Mouse (Mus musculus) heart, embryonic 10.5 days (tissue): ENCODE data around the gene Sox11. TPM values are rescaled to one million over a fixed set of nuclear protein-coding genes. Genes with fewer than 3 reads are reported as not detected.

Experiments used
- DNase-seq: peaks from one replicate; pipeline ENCODE4 v3.0.0-alpha.2; 2017; ENCODE audit warnings: low spot score
- H3K27ac ChIP-seq: fragments of 300-500 bp; sonication (generic); 2 replicates; pipeline ENCODE4 v1.5.1; 2016; ENCODE audit warnings: mild to moderate bottlenecking
- H3K27me3 ChIP-seq: fragments of 300-500 bp; sonication (generic); 2 replicates; pipeline ENCODE4 v1.6.1; 2016; ENCODE audit warnings: mild to moderate bottlenecking; ENCODE audit not compliant: poor library complexity, insufficient read depth, severe bottlenecking
- H3K36me3 ChIP-seq: fragments of 300-500 bp; sonication (generic); 2 replicates; pipeline ENCODE4 v1.6.1; 2016; ENCODE audit warnings: mild to moderate bottlenecking, moderate library complexity
- H3K4me1 ChIP-seq: fragments of 300-500 bp; sonication (generic); 2 replicates; pipeline ENCODE4 v1.6.1; 2016; ENCODE audit warnings: mild to moderate bottlenecking
- H3K4me3 ChIP-seq: fragments of 300-500 bp; sonication (generic); 2 replicates; pipeline ENCODE4 v1.5.1; 2016; ENCODE audit warnings: mild to moderate bottlenecking, moderate library complexity
- H3K9me3 ChIP-seq: fragments of 300-500 bp; sonication (generic); 2 replicates; pipeline ENCODE4 v1.6.1; 2016; ENCODE audit warnings: mild to moderate bottlenecking, moderate library complexity
- WGBS: fragments of 180-500 bp; shearing (Covaris S2); methylation state at CpG from one replicate; pipeline ENCODE4 v1.1.7; 2016; 5-methylcytosine and 5-hydroxymethylcytosine counted together
- polyA plus RNA-seq: library from polyadenylated mRNA; unstranded; fragments of >200 nt; fragmentation: Nextera tagmentation; extraction: Ambion mirVana; gene quantifications from 2 replicates; pipeline ENCODE4 v1.2.1, GENCODE M21; 2016

The Sox11 gene
- polyA plus RNA-seq, 1 experiment from 2014 or later = 73.8 TPM

DNA sequence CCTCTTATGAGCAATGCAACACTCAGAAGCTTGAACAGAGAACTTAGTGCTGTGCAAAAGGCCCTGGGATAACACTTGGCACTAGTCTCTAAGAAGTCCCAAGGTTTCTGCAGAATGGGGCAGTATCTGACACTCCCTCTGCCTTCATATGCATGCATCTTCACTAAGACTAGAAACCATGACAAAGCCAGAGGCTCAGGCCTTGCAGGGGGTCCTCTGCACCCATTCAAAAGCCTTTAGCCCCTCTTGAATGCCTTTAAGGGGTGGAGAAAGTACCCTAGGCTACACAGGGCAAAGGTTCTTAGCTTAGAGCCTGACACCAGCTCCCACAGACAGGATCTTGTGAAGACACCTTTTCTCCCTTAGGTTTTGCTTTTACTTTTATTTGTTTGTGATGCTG lies 21.7 kb downstream of the Sox11 start:
- Histone ChIP-seq H3K27ac (no peak overlapping the region), H3K27me3 (no peaks in the 10 kb centered on the region), H3K4me3 (no peak overlapping the region), H3K9me3 (no peaks in the 10 kb centered on the region), H3K4me1 (0 out of 2 replicates have a peak, but pooled peaks cover 4% of the 10 kb centered on the region), H3K36me3 (no peaks in the 10 kb centered on the region)
- DNase-seq = no peak

- DNase-seq = no peak
- Histone ChIP-seq H3K27ac (no peak overlapping the region), H3K36me3 (no peaks in the 10 kb centered on the region), H3K9me3 (no peaks in the 10 kb centered on the region), H3K4me1 (peaks cover 23% of the 10 kb centered on the region), H3K27me3 (0 out of 2 replicates have a peak, but pooled peaks cover 20% of the 10 kb centered on the region), H3K4me3 (no peak overlapping the region)
- WGBS = 65% methylated on average over 8 of the region's 8 CpGs
Measured at GRCm38 (mm10) chr12:27312985-27313384, 29.4 kb downstream of the Sox11 start.

GRCm38 (mm10) chr12:27311854-27312466 lies 30.4 kb downstream of the Sox11 start:
- WGBS = 6% methylated on average over 9 of the region's 9 CpGs
- Histone ChIP-seq H3K4me3 (peak overlapping the region; percentile 5; the same call in 1 of the 2 replicates), H3K27ac (peak overlapping the region; percentile 74), H3K36me3 (no peaks in the 10 kb centered on the region), H3K9me3 (no peaks in the 10 kb centered on the region), H3K27me3 (0 out of 2 replicates have a peak, but pooled peaks cover 20% of the 10 kb centered on the region), H3K4me1 (peaks cover 23% of the 10 kb centered on the region)
- no peak for DNase-seq

GRCm38 (mm10) chr12:27311316-27311832 lies 31.0 kb downstream of the Sox11 start:
- H3K27me3 ChIP-seq = 0 out of 2 replicates have a peak, but pooled peaks cover 20% of the 10 kb centered on the region
- 18% methylated on average over 5 of the region's 5 CpGs for WGBS
- H3K9me3 ChIP-seq = no peaks in the 10 kb centered on the region
- no peak for DNase-seq
- H3K4me3 ChIP-seq = no peak overlapping the region
- H3K4me1 ChIP-seq = peaks cover 23% of the 10 kb centered on the region
- H3K36me3 ChIP-seq = no peaks in the 10 kb centered on the region
- H3K27ac ChIP-seq = peak overlapping the region; percentile 74

- peak overlapping the region; percentile 74 for H3K27ac ChIP-seq
- H3K9me3 ChIP-seq = no peaks in the 10 kb centered on the region
- no peak for DNase-seq
- H3K4me3 ChIP-seq = no peak overlapping the region
- H3K4me1 ChIP-seq = peaks cover 23% of the 10 kb centered on the region
- 0 out of 2 replicates have a peak, but pooled peaks cover 20% of the 10 kb centered on the region for H3K27me3 ChIP-seq
- 60% methylated on average over 13 of the region's 13 CpGs for WGBS
- H3K36me3 ChIP-seq = no peaks in the 10 kb centered on the region
Measured at GRCm38 (mm10) chr12:27310703-27311102, 31.7 kb downstream of the Sox11 start.

DNA sequence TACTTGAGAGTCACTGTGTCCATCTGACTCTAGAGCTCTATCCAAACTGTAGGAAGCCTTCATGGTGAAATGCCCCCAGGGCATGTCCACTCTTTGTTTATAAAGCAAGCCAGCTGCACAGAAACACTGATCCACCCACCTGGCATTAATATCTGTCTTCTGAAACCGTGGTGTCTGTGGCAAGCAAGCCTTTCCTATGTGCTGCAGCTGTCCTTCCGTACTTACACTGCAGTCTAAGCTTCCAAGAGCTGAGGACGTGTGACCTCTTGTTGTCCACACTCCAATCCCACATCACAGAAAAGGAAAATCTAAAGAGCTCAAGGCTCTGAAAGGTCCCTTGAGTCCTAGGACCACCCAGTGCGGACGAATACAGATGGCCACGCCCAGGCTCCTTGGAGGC lies 32.4 kb downstream of the Sox11 start:
- no peak overlapping the region for H3K4me3 ChIP-seq
- no peak overlapping the region for H3K27ac ChIP-seq
- 64% methylated on average over 6 of the region's 6 CpGs for WGBS
- H3K36me3 ChIP-seq = no peaks in the 10 kb centered on the region
- no peaks in the 10 kb centered on the region for H3K9me3 ChIP-seq
- 0 out of 2 replicates have a peak, but pooled peaks cover 20% of the 10 kb centered on the region for H3K27me3 ChIP-seq
- H3K4me1 ChIP-seq = peaks cover 28% of the 10 kb centered on the region
- DNase-seq = no peak

GRCm38 (mm10) chr12:27304713-27305437 lies 37.5 kb downstream of the Sox11 start:
- Histone ChIP-seq H3K4me3 (no peak overlapping the region), H3K27me3 (peaks cover 19% of the 10 kb centered on the region; the same call in 1 of the 2 replicates), H3K36me3 (no peaks in the 10 kb centered on the region), H3K27ac (0 out of 2 replicates have a peak overlapping the region, but pooled peaks have one; percentile 47), H3K4me1 (peaks cover 20% of the 10 kb centered on the region), H3K9me3 (no peaks in the 10 kb centered on the region)
- WGBS = 19% methylated on average over 2 of the region's 2 CpGs
- DNase-seq = no peak

DNA sequence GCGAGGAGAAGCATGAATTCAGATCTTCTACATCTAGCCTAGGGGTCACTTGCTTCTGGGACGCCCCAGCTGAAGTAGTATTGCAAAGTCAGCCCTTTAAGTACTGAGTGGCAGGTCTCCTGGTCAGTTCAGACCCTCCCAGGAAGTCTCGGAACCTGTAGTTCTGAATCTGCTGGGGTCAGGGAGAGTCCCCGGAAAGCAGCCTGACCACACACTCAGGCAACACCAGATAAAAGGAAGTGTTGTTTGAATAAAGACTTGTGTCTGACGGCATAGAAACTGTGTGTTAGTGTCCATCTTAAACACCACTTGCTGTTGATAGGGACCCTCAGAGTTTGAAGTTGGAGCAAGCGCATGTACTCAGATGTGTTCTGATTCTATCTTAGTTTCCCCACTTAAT lies 39.2 kb downstream of the Sox11 start:
- DNase-seq = no peak
- 39% methylated on average over 6 of the region's 6 CpGs for WGBS
- H3K27ac ChIP-seq = no peak overlapping the region
- H3K4me3 ChIP-seq = no peak overlapping the region
- H3K4me1 ChIP-seq = peaks cover 20% of the 10 kb centered on the region
- peaks cover 6% of the 10 kb centered on the region; the same call in 1 of the 2 replicates for H3K27me3 ChIP-seq
- H3K36me3 ChIP-seq = no peaks in the 10 kb centered on the region
- H3K9me3 ChIP-seq = no peaks in the 10 kb centered on the region

DNA sequence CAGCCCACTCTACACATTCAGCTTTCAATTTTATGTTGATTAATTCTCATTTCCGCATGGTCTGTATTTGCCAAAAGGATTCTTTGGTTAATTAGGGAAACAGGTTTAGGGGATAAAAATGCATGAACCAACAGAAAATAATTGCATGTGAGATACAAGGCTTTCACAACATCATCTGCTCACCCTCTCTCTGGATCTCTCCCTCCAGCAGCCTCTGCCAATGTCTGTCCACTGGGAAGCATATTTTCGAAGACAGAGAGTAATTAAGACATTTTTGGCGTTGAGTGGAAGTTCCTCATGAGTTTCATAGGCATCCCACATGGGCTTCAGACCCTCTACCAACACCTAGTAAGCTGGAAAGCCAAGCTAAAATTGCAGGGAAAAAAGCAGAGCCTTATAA lies 43.7 kb downstream of the Sox11 start:
- Histone ChIP-seq H3K4me1 (peaks cover 11% of the 10 kb centered on the region), H3K9me3 (no peaks in the 10 kb centered on the region), H3K27me3 (peaks cover 9% of the 10 kb centered on the region; the same call in 1 of the 2 replicates), H3K27ac (no peak overlapping the region), H3K36me3 (no peaks in the 10 kb centered on the region), H3K4me3 (no peak overlapping the region)
- DNase-seq = no peak
- WGBS = 81% methylated on average over 3 of the region's 3 CpGs

- Histone ChIP-seq H3K27ac (no peak overlapping the region), H3K36me3 (no peaks in the 10 kb centered on the region), H3K9me3 (no peaks in the 10 kb centered on the region), H3K27me3 (peaks cover 10% of the 10 kb centered on the region; the same call in 1 of the 2 replicates), H3K4me1 (peaks cover 35% of the 10 kb centered on the region), H3K4me3 (no peak overlapping the region)
- DNase-seq = no peak
- WGBS = 15% methylated on average over 1 of the region's 1 CpGs
Measured at GRCm38 (mm10) chr12:27294191-27294590, 48.2 kb downstream of the Sox11 start.

DNA sequence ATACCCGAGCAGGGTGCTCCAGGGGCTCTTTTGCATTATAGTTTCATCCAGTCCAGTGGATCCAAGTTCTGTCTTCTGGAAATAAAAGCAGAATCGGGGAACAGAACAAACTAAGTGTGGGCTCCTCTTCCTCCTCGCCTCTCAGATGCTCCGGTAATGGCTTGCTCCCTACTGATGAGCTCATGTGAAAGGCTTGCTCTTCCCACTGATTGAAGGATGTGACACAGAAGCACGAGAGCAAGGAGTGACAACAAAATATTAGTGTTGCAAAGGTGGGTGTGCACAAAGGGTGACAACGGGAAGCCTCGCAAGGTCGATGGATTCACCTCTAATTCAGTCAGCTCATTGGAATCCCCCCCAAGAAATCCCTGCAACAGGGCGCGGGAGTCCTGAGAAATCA lies 48.6 kb downstream of the Sox11 start:
- Histone ChIP-seq H3K4me3 (no peak overlapping the region), H3K27me3 (peaks cover 14% of the 10 kb centered on the region; the same call in 1 of the 2 replicates), H3K4me1 (peaks cover 35% of the 10 kb centered on the region), H3K27ac (peak overlapping the region; percentile 6; the same call in 1 of the 2 replicates), H3K36me3 (no peaks in the 10 kb centered on the region), H3K9me3 (no peaks in the 10 kb centered on the region)
- no peak for DNase-seq
- 57% methylated on average over 10 of the region's 10 CpGs for WGBS

DNA sequence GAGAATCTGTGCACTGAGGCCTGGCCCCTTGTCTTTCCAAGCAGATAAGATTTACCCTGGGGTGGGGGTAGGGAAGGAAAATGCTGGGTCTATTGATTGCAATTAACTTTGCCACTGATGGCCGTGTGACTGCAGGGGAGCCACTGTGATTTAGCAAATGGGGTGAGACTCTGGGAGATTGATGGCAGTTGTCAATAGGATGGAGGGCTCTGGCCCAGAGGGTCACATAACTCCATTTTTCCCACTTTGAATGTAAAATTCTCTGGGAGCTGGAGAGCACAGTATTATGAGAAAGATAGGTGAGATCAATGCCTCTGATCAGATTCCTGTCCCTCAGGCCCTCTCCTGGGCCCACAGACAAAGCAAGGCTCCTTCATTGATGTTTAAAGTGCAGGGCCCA lies 49.2 kb downstream of the Sox11 start:
- no peaks in the 10 kb centered on the region for H3K36me3 ChIP-seq
- DNase-seq = no peak
- WGBS = 34% methylated on average over 1 of the region's 1 CpGs
- no peak overlapping the region for H3K4me3 ChIP-seq
- H3K27ac ChIP-seq = no peak overlapping the region
- no peaks in the 10 kb centered on the region for H3K9me3 ChIP-seq
- peaks cover 17% of the 10 kb centered on the region; the same call in 1 of the 2 replicates for H3K27me3 ChIP-seq
- peaks cover 35% of the 10 kb centered on the region for H3K4me1 ChIP-seq
